Mouse (Mus musculus): ENCODE measurements around the gene Rad50. TPM values are rescaled to one million over a fixed set of nuclear protein-coding genes. Genes with fewer than 3 reads are reported as not detected.

The Rad50 gene
- polyA plus RNA-seq, 1 experiment, result 4.3 TPM

GRCm38 (mm10) chr11:53682170-53682569, 24.9 kb downstream of the Rad50 start:
- Histone ChIP-seq H3ac (ENCODE audit: control insufficient read depth, insufficient read length) (no peak overlapping the region), H3K4me2 (ENCODE audit: low read depth) (no peak overlapping the region), H3K36me3 (ENCODE audit: control insufficient read depth, insufficient read depth) (peaks cover 22% of the 10 kb centered on the region), H3K27me3 (ENCODE audit: control insufficient read depth, insufficient read depth, insufficient read length) (no peaks in the 10 kb centered on the region), H3K79me2 (ENCODE audit: control insufficient read depth, insufficient read depth) (no peaks in the 10 kb centered on the region), H3K4me3 (no peak overlapping the region)
- TF ChIP-seq MYOG (IDR thresholded peaks at IDR 0.05; ENCODE audit: control insufficient read depth in 1 of 3, insufficient read depth in 1 of 3, insufficient read length in 2 of 3, low read depth in 2 of 3), result no peak

- Histone ChIP-seq H3ac (ENCODE audit: control insufficient read depth, insufficient read length) (no peak overlapping the region), H3K79me2 (ENCODE audit: control insufficient read depth, insufficient read depth) (no peaks in the 10 kb centered on the region), H3K27me3 (ENCODE audit: control insufficient read depth, insufficient read depth, insufficient read length) (no peaks in the 10 kb centered on the region), H3K4me2 (ENCODE audit: low read depth) (no peak overlapping the region), H3K36me3 (ENCODE audit: control insufficient read depth, insufficient read depth) (peaks cover 22% of the 10 kb centered on the region), H3K4me3 (no peak overlapping the region)
- TF ChIP-seq TCF3 (IDR thresholded peaks at IDR 0.05; ENCODE audit: insufficient read length, low read depth), result no peak
- no peak for TF ChIP-seq MYOG (IDR thresholded peaks at IDR 0.05; ENCODE audit: control insufficient read depth in 1 of 3, insufficient read depth in 1 of 3, insufficient read length in 2 of 3, low read depth in 2 of 3)
Measured at GRCm38 (mm10) chr11:53681686-53682085, 25.4 kb downstream of the Rad50 start.

GRCm38 (mm10) chr11:53680141-53680540, 27.0 kb downstream of the Rad50 start:
- no peak overlapping the region for H3ac ChIP-seq (ENCODE audit: control insufficient read depth, insufficient read length)
- TF ChIP-seq USF1 (IDR thresholded peaks at IDR 0.05; ENCODE audit: low read depth) (no peak), SRF (IDR thresholded peaks at IDR 0.05; ENCODE audit: control insufficient read depth, insufficient read length, low read depth) (no peak)

GRCm38 (mm10) chr11:53671414-53671813, 35.7 kb downstream of the Rad50 start:
- Histone ChIP-seq H3K36me3 (ENCODE audit: control insufficient read depth, insufficient read depth) (peaks cover 43% of the 10 kb centered on the region), H3K4me2 (ENCODE audit: low read depth) (no peak overlapping the region), H3K4me3 (no peak overlapping the region), H3K27me3 (ENCODE audit: control insufficient read depth, insufficient read depth, insufficient read length) (no peaks in the 10 kb centered on the region), H3K79me2 (ENCODE audit: control insufficient read depth, insufficient read depth) (no peaks in the 10 kb centered on the region), H3ac (ENCODE audit: control insufficient read depth, insufficient read length) (no peak overlapping the region)
- TF ChIP-seq TCF12 (IDR thresholded peaks at IDR 0.05; ENCODE audit: insufficient read depth, poor library complexity, severe bottlenecking) (no peak), POLR2A (IDR thresholded peaks at IDR 0.05; ENCODE audit: insufficient read length, low read depth) (no peak), E2F4 (IDR thresholded peaks at IDR 0.05; ENCODE audit: insufficient read depth) (no peak), TCF3 (IDR thresholded peaks at IDR 0.05; ENCODE audit: insufficient read length, low read depth) (no peak), POLR2AphosphoS2 (IDR thresholded peaks at IDR 0.05; ENCODE audit: insufficient read length, low read depth) (no peak), REST (IDR thresholded peaks at IDR 0.05; ENCODE audit: insufficient read depth, insufficient read length) (no peak), MYOG (IDR thresholded peaks at IDR 0.05; ENCODE audit: control insufficient read depth in 1 of 3, insufficient read depth in 1 of 3, insufficient read length in 2 of 3, low read depth in 2 of 3) (no peak), MAX (IDR thresholded peaks at IDR 0.05; ENCODE audit: low read depth) (no peak), USF1 (IDR thresholded peaks at IDR 0.05; ENCODE audit: low read depth) (no peak), MYOD1 (IDR thresholded peaks at IDR 0.05; ENCODE audit: control insufficient read depth in 1 of 3, insufficient read length in 2 of 3, low read depth in 2 of 3) (no peak), CEBPB (IDR thresholded peaks at IDR 0.05; ENCODE audit: insufficient read depth, poor library complexity, severe bottlenecking) (no peak), SRF (IDR thresholded peaks at IDR 0.05; ENCODE audit: control insufficient read depth, insufficient read length, low read depth) (no peak)

More at GRCm38 (mm10) chr11:53680141-53680540, 27.0 kb downstream of the Rad50 start:
- no peaks in the 10 kb centered on the region for H3K79me2 ChIP-seq (ENCODE audit: control insufficient read depth, insufficient read depth)
- no peak overlapping the region for H3K4me3 ChIP-seq
- H3K27me3 ChIP-seq (ENCODE audit: control insufficient read depth, insufficient read depth, insufficient read length), result no peaks in the 10 kb centered on the region
- H3K4me2 ChIP-seq (ENCODE audit: low read depth), result no peak overlapping the region
- peaks cover 26% of the 10 kb centered on the region for H3K36me3 ChIP-seq (ENCODE audit: control insufficient read depth, insufficient read depth)

- Histone ChIP-seq H3K36me3 (ENCODE audit: control insufficient read depth, insufficient read depth) (peaks cover 12% of the 10 kb centered on the region), H3K4me3 (no peak overlapping the region), H3K4me2 (ENCODE audit: low read depth) (no peak overlapping the region), H3K27me3 (ENCODE audit: control insufficient read depth, insufficient read depth, insufficient read length) (no peaks in the 10 kb centered on the region), H3K79me2 (ENCODE audit: control insufficient read depth, insufficient read depth) (no peaks in the 10 kb centered on the region), H3ac (ENCODE audit: control insufficient read depth, insufficient read length) (no peak overlapping the region)
- TF ChIP-seq MYOD1 (IDR thresholded peaks at IDR 0.05; ENCODE audit: control insufficient read depth in 1 of 3, insufficient read length in 2 of 3, low read depth in 2 of 3), result no peak
- no peak for TF ChIP-seq MAX (IDR thresholded peaks at IDR 0.05; ENCODE audit: low read depth)
Measured at GRCm38 (mm10) chr11:53664091-53664490, 43.0 kb downstream of the Rad50 start.

- peaks cover 9% of the 10 kb centered on the region for H3K36me3 ChIP-seq (ENCODE audit: control insufficient read depth, insufficient read depth)
- no peaks in the 10 kb centered on the region for H3K79me2 ChIP-seq (ENCODE audit: control insufficient read depth, insufficient read depth)
Measured at GRCm38 (mm10) chr11:53662794-53663674, 44.1 kb downstream of the Rad50 start.

More at GRCm38 (mm10) chr11:53662794-53663674, 44.1 kb downstream of the Rad50 start:
- TF ChIP-seq CEBPB (IDR thresholded peaks at IDR 0.05; ENCODE audit: insufficient read depth, poor library complexity, severe bottlenecking) (no peak), POLR2A (IDR thresholded peaks at IDR 0.05; ENCODE audit: insufficient read length, low read depth) (no peak), MYOD1 (IDR thresholded peaks at IDR 0.05; ENCODE audit: control insufficient read depth in 1 of 3, insufficient read length in 2 of 3, low read depth in 2 of 3) (no peak), TCF12 (IDR thresholded peaks at IDR 0.05; ENCODE audit: insufficient read depth, poor library complexity, severe bottlenecking) (no peak)
- H3K27me3 ChIP-seq (ENCODE audit: control insufficient read depth, insufficient read depth, insufficient read length), result no peaks in the 10 kb centered on the region
- H3ac ChIP-seq (ENCODE audit: control insufficient read depth, insufficient read length), result no peak overlapping the region
- no peak overlapping the region for H3K4me3 ChIP-seq
- H3K4me2 ChIP-seq (ENCODE audit: low read depth), result no peak overlapping the region
